Mouse (Mus musculus) Muller cell, postnatal 12 days (primary cell): ENCODE data around the gene Psenen.

ENCODE experiments used
- DNase-seq: peaks from one replicate; pipeline ENCODE4 v3.0.0-alpha.2; 2015; ENCODE audit errors: inconsistent ontology term

Psenen gene

DNA sequence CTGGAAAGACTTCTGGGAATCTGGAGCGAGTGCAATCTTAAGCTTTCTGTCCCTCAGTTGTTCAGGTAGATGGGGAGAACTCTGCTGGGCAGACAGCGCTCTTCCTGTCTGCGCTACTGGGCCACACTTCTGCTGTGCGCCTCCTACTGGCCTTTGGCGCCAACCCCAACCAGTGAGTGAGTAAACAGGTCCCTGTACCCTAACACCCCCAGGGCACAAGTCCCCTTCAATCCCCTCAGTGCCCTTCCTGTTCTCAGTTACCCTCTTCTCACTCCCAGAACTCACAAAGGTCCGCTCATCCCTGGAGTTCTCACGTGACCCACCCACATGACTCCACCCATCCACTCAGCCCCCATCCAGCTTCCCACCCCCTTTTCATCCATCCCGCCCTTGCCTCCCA, 45.1 kb downstream of the Psenen start:
- DNase-seq = no peak

- DNase-seq = no peak
Measured at GRCm38 (mm10) chr7:30515003-30515760, 48.2 kb downstream of the Psenen start.
